Mouse (Mus musculus) adrenal gland, postnatal 4 days (tissue): ENCODE data around the gene Olfr224. TPM values are rescaled to one million over a fixed set of nuclear protein-coding genes. Genes with fewer than 3 reads are reported as not detected.

ENCODE experiments used
- DNase-seq, 2 experiments: peaks; one replicate each; pipeline ENCODE4 v3.0.0; 2021 to 2022; ENCODE audit warnings: low spot score in 2 of 2, mixed read lengths in 2 of 2
- total RNA-seq, 2 experiments: library from RNA; stranded (reverse); gene quantifications; 2 replicates each; pipeline ENCODE4 v1.2.3; 2021

The Olfr224 gene
- total RNA-seq, 2 experiments from 2014 or later = not detected

GRCm38 (mm10) chr11:58519756-58520155 is 50.6 kb downstream of the Olfr224 start:
- peak; percentile 11 to 15 for DNase-seq

DNA sequence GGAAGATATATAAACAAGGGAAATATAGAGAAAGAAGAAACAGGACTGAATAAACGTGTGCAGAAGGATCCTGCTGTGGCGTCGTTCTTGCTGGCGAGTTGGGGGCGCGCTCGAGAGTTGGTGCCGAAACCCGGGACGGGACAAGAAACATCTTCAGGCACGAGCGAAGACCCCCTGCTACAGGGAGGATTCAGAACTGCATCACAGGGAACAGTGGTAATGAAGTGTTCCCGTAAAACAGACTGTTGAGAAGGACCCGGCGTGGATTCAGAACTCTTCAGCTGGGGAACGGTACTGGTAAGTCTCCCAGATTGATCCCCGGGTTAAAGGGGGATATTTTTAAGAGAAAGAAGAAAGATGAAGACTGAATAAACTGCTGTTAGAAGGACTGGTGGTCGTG is 51.4 kb downstream of the Olfr224 start:
- peak; percentile 91 to 98 for DNase-seq

Other genes with a start within 250 kb of the Olfr224 start
- gene Zfp672, start 240.2 kb downstream of the Olfr224 start, total RNA-seq = 10 to 100 TPM; 45.8 to 49.7 TPM
- 10 to 100 TPM; 47.4 to 54.1 TPM for gene Sh3bp5l, start 239.8 kb downstream of the Olfr224 start, total RNA-seq
- not detected for gene Lypd8, start 191.5 kb downstream of the Olfr224 start, total RNA-seq
- gene 1810065E05Rik, start 149.4 kb downstream of the Olfr224 start, total RNA-seq = not detected
- gene Gm12253, start 138.0 kb downstream of the Olfr224 start, total RNA-seq = not detected
- gene Lypd9, start 117.6 kb downstream of the Olfr224 start, total RNA-seq = not detected
- not detected for gene Olfr30, start 108.3 kb downstream of the Olfr224 start, total RNA-seq
- gene Olfr332, start 78.0 kb downstream of the Olfr224 start, total RNA-seq = not detected
- gene Olfr331, start 68.0 kb downstream of the Olfr224 start, total RNA-seq = not detected
- 1 to 10 TPM; 1.1 to 1.4 TPM for gene Olfr330, start 35.7 kb downstream of the Olfr224 start, total RNA-seq
- 1 to 10 TPM in 1 of 2 experiments, under 1 TPM in 1; 0.45 to 1.0 TPM for gene Olfr329-ps, start 24.1 kb downstream of the Olfr224 start, total RNA-seq
- gene Olfr328, start 14.9 kb downstream of the Olfr224 start, total RNA-seq = under 1 TPM; 0.28 to 0.45 TPM
- not detected for gene Olfr325, start 7.2 kb upstream of the Olfr224 start, total RNA-seq
- not detected for gene Olfr324, start 24.6 kb upstream of the Olfr224 start, total RNA-seq
- not detected for gene 2210407C18Rik, start 45.5 kb upstream of the Olfr224 start, total RNA-seq
- not detected for gene Olfr323, start 59.9 kb upstream of the Olfr224 start, total RNA-seq
- 1 to 10 TPM in 1 of 2 experiments, under 1 TPM in 1; 0.90 to 1.8 TPM for gene Trim58, start 69.9 kb upstream of the Olfr224 start, total RNA-seq
- not detected for gene Olfr322, start 88.2 kb upstream of the Olfr224 start, total RNA-seq
- not detected for gene Olfr320, start 110.5 kb upstream of the Olfr224 start, total RNA-seq
- not detected for gene Olfr319, start 128.6 kb upstream of the Olfr224 start, total RNA-seq
- gene Olfr318, start 153.5 kb upstream of the Olfr224 start, total RNA-seq = not detected
- gene Olfr317, start 168.7 kb upstream of the Olfr224 start, total RNA-seq = not detected
- not detected for gene Olfr316, start 182.2 kb upstream of the Olfr224 start, total RNA-seq
- not detected for gene Olfr315, start 202.6 kb upstream of the Olfr224 start, total RNA-seq
- not detected for gene Olfr314, start 212.4 kb upstream of the Olfr224 start, total RNA-seq
- 1 to 10 TPM; 4.8 to 6.0 TPM for gene Fam183b, start 231.4 kb upstream of the Olfr224 start, total RNA-seq
- not detected for gene Olfr313, start 244.4 kb upstream of the Olfr224 start, total RNA-seq